Mouse (Mus musculus): ENCODE measurements around the gene Slc27a5. TPM values are rescaled to one million over a fixed set of nuclear protein-coding genes. Genes with fewer than 3 reads are reported as not detected.

The Slc27a5 gene
- polyA plus RNA-seq, 1 experiment, result 0.75 TPM

- 62% methylated on average over 5 of the region's 5 CpGs for WGBS
- H3K4me3 ChIP-seq (replicated peaks; ENCODE audit: extremely low read depth, low read depth, low read length), result no peak overlapping the region
- H3K4me1 ChIP-seq (ENCODE audit: control insufficient read depth, insufficient read depth, low read length), result no peaks in the 10 kb centered on the region
- no peak for TF ChIP-seq CTCF (IDR thresholded peaks at IDR 0.05; ENCODE audit: insufficient read depth, low read length)
- no peak for TF ChIP-seq POLR2A (IDR thresholded peaks at IDR 0.05; ENCODE audit: borderline replicate concordance, extremely low read depth, low read depth, low read length)
- DNase-seq, result no peak
Measured at GRCm38 (mm10) chr7:12957511-12957910, 40.5 kb downstream of the Slc27a5 start.

- no peak for TF ChIP-seq CTCF (IDR thresholded peaks at IDR 0.05; ENCODE audit: insufficient read depth, low read length)
- no peak for TF ChIP-seq POLR2A (IDR thresholded peaks at IDR 0.05; ENCODE audit: borderline replicate concordance, extremely low read depth, low read depth, low read length)
- no peak overlapping the region for H3K4me3 ChIP-seq (replicated peaks; ENCODE audit: extremely low read depth, low read depth, low read length)
- whole genome bisulfite sequencing, result 44% methylated on average over 3 of the region's 3 CpGs
- no peak for DNase-seq
- H3K4me1 ChIP-seq (ENCODE audit: control insufficient read depth, insufficient read depth, low read length), result peaks cover 6% of the 10 kb centered on the region; the same call in 1 of the 2 replicates
Measured at GRCm38 (mm10) chr7:12954896-12955295, 43.1 kb downstream of the Slc27a5 start.

- Histone ChIP-seq H3K4me1 (ENCODE audit: control insufficient read depth, insufficient read depth, low read length) (peaks cover 6% of the 10 kb centered on the region; the same call in 1 of the 2 replicates), H3K4me3 (replicated peaks; ENCODE audit: extremely low read depth, low read depth, low read length) (peak overlapping the region; percentile 85)
- no peak for DNase-seq
- no peak for TF ChIP-seq POLR2A (IDR thresholded peaks at IDR 0.05; ENCODE audit: borderline replicate concordance, extremely low read depth, low read depth, low read length)
- TF ChIP-seq CTCF (IDR thresholded peaks at IDR 0.05; ENCODE audit: insufficient read depth, low read length), result no peak
- WGBS, result 3% methylated on average over 16 of the region's 16 CpGs
Measured at GRCm38 (mm10) chr7:12949872-12950229, 48.1 kb downstream of the Slc27a5 start.

GRCm38 (mm10) chr7:12949032-12949871, 48.7 kb downstream of the Slc27a5 start:
- peak; percentile 87 for DNase-seq
- H3K4me3 ChIP-seq (replicated peaks; ENCODE audit: extremely low read depth, low read depth, low read length), result peak overlapping the region; percentile 85
- whole genome bisulfite sequencing, result 4% methylated on average over 35 of the region's 35 CpGs
- no peak for TF ChIP-seq CTCF (IDR thresholded peaks at IDR 0.05; ENCODE audit: insufficient read depth, low read length)
- TF ChIP-seq POLR2A (IDR thresholded peaks at IDR 0.05; ENCODE audit: borderline replicate concordance, extremely low read depth, low read depth, low read length), result peak; percentile 71; the same call in 1 of the 2 replicates
- H3K4me1 ChIP-seq (ENCODE audit: control insufficient read depth, insufficient read depth, low read length), result peaks cover 6% of the 10 kb centered on the region; the same call in 1 of the 2 replicates

- Histone ChIP-seq H3K4me3 (replicated peaks; ENCODE audit: extremely low read depth, low read depth, low read length) (no peak overlapping the region), H3K4me1 (ENCODE audit: control insufficient read depth, insufficient read depth, low read length) (no peaks in the 10 kb centered on the region)
- TF ChIP-seq CTCF (IDR thresholded peaks at IDR 0.05; ENCODE audit: insufficient read depth, low read length), result peak; percentile 38; the same call in 1 of the 2 replicates
- TF ChIP-seq POLR2A (IDR thresholded peaks at IDR 0.05; ENCODE audit: borderline replicate concordance, extremely low read depth, low read depth, low read length), result no peak
- no peak for DNase-seq
Measured at GRCm38 (mm10) chr7:12943488-12943887, 54.5 kb downstream of the Slc27a5 start.

- WGBS, result 88% methylated on average over 4 of the region's 4 CpGs
- TF ChIP-seq CTCF (IDR thresholded peaks at IDR 0.05; ENCODE audit: insufficient read depth, low read length) (no peak), POLR2A (IDR thresholded peaks at IDR 0.05; ENCODE audit: borderline replicate concordance, extremely low read depth, low read depth, low read length) (no peak)
Measured at GRCm38 (mm10) chr7:12940599-12940998, 57.4 kb downstream of the Slc27a5 start.

More at GRCm38 (mm10) chr7:12940599-12940998, 57.4 kb downstream of the Slc27a5 start:
- H3K4me1 ChIP-seq (ENCODE audit: control insufficient read depth, insufficient read depth, low read length), result no peaks in the 10 kb centered on the region
- no peak overlapping the region for H3K4me3 ChIP-seq (replicated peaks; ENCODE audit: extremely low read depth, low read depth, low read length)
- no peak for DNase-seq

Other genes starting within 250 kb of the Slc27a5 start
- 1.4 and 3.1 TPM in 2 replicates for gene Zscan18, start 194.6 kb downstream of the Slc27a5 start, polyA plus RNA-seq (2012; rRNA removed)
- 0.91 and 2.1 TPM in 2 replicates for gene Zfp329, start 179.3 kb downstream of the Slc27a5 start, polyA plus RNA-seq (2012; rRNA removed)
- gene Zfp110, start 163.4 kb downstream of the Slc27a5 start, polyA plus RNA-seq (2012; rRNA removed), result 8.9 and 12.1 TPM in 2 replicates
- gene Zfp128, start 117.0 kb downstream of the Slc27a5 start, polyA plus RNA-seq (2012; rRNA removed), result 0.74 and 1.2 TPM in 2 replicates
- gene Zscan22, start 100.4 kb downstream of the Slc27a5 start, polyA plus RNA-seq (2012; rRNA removed), result 8.4 and 8.5 TPM in 2 replicates
- 1,316 and 1,420 TPM in 2 replicates for gene Rps5, start 75.9 kb downstream of the Slc27a5 start, polyA plus RNA-seq (2012; rRNA removed)
- 2.3 and 7.0 TPM in 2 replicates for gene Rnf225, start 70.8 kb downstream of the Slc27a5 start, polyA plus RNA-seq (2012; rRNA removed)
- gene Zfp324, start 32.4 kb downstream of the Slc27a5 start, polyA plus RNA-seq (2012; rRNA removed), result 6.1 and 6.8 TPM in 2 replicates
- 5.3 and 7.4 TPM in 2 replicates for gene Zfp446, start 20.3 kb downstream of the Slc27a5 start, polyA plus RNA-seq (2012; rRNA removed)
- 170 and 214 TPM in 2 replicates for gene Trim28, start 922 bp upstream of the Slc27a5 start, polyA plus RNA-seq (2012; rRNA removed)
- gene Zbtb45, start 11.8 kb upstream of the Slc27a5 start, polyA plus RNA-seq (2012; rRNA removed), result 23.5 and 30.7 TPM in 2 replicates
- gene Chmp2a, start 36.6 kb upstream of the Slc27a5 start, polyA plus RNA-seq (2012; rRNA removed), result 68.5 and 93.5 TPM in 2 replicates
- 82.5 and 143 TPM in 2 replicates for gene Ube2m, start 40.1 kb upstream of the Slc27a5 start, polyA plus RNA-seq (2012; rRNA removed)
- 2.3 and 2.5 TPM in 2 replicates for gene Mzf1, start 56.6 kb upstream of the Slc27a5 start, polyA plus RNA-seq (2012; rRNA removed)
- gene Vmn1r85, start 97.0 kb upstream of the Slc27a5 start, polyA plus RNA-seq (2012; rRNA removed), result not detected in 2 replicates
- gene Vmn1r86, start 121.7 kb upstream of the Slc27a5 start, polyA plus RNA-seq (2012; rRNA removed), result not detected in 2 replicates
- not detected in 2 replicates for gene Vmn1r87, start 142.0 kb upstream of the Slc27a5 start, polyA plus RNA-seq (2012; rRNA removed)
- gene Vmn1r88, start 161.4 kb upstream of the Slc27a5 start, polyA plus RNA-seq (2012; rRNA removed), result not detected in 2 replicates
- not detected in 2 replicates for gene Vmn1r89, start 214.8 kb upstream of the Slc27a5 start, polyA plus RNA-seq (2012; rRNA removed)

Measured in lung, adult 2 months (tissue).